Mouse (Mus musculus) T-helper 1 cell (primary cell): ENCODE measurements around the gene Mri1.
"Not testable (repeated sequence)": the region's sequence is repeated elsewhere in the genome, so short reads cannot be mapped to it uniquely, and the experiment has no call there.

ENCODE experiments used
- in situ Hi-C: fragments of 300-600 bp; cut with MboI, MseI; formaldehyde crosslinking; loops from one replicate; pipeline ENCODE4 v1.15.1; 2025; ENCODE audit warnings: high pct_unique_total_duplicates

The Mri1 gene

DNA sequence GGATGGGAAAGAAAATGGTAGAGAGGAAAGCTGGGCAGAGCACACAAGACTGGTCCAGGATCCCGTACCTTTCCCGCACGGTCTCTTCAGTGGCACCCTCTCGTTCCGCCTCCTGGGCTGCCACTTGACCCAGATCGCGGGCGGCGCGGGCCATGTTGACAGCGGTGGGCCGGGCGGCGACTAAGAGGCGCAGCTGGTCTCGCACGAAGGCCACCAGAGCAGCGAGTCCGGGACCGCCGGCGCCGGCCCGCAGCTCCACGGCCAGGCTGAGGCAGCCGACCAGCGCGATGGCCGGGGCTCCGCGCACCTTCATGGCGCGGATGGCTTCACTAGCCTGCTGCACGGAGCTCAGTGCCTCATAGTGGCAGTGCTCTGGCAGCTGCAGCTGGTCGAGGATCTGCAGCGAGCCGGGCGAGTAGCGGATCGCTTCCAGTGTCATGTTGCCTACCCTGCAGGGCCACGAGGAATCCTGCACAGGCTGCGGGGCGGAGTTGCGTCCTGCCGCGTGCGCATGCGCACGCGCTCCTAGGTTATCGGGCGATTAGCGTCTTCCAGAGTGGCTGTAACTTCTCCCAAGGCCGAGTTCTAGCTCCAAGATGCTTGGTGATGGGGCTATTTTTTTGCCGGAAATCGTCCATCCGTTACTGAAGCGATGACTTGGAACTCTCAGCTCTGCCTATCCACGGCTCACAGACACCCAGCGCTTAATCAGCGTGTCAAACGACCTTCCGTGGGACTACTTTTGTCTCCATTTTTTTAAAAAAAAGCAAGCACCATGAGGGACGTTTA lies at the start of gene Mri1:
Mri1 (minus strand) TSS at position 505 of the 789 bp plus-strand sequence.
- in situ Hi-C loops: no loop called here

DNA sequence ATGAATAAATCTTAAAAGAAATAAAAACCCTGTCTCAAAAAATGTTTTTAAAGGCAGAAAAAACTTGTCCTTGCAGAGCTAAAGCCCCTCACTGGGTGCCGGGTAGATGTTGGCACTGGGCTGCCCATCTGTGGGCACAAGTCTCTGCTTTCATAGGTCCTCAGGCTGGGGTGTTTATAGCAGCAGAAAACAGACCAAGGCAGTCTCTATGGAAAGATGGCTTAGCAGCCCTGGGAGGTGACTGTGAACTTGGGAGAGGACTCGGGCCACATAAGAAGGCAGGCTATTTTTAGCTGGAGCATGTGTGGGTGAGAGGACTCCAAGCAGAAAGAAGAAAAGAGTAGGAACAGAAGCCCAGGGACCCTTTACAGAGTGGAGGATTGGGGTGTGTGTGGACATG lies 46.8 kb upstream of the Mri1 start:
- in situ Hi-C loops: no loop called here

DNA sequence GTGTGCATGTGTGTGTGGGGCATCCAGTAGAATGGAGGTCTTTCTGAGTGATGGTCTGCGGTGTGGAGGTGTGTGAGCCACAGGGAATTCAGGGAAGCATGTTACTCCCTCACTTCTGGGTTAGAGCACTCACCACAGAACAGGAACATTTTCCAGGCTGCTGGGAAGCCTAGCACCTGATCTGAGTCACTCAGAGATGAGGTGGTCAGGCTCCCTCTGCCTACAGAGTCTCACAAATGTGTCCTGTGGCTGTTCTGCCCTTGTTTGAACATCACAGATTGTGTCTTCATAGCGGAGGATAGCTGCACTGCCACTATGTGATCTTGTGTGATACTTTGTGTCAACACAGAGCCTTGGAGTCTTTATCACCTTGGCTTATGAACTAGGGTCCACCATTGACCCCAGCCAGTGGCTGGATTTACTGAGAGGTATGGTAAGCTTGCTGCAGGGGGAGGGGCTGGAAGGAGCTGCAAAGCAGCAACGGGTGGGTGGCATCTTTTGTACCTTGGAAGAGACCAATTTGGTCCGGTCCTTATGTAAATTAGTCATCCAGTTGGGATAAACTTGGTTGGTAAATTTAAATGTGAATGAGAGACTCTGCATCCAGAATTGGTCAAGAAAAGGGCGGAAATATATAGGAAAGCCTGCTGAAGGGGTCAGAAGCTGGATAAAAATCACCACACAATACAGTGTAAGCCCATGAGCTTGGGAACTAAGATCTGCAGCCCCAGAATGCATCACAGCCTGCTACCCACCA lies 40.1 kb upstream of the Mri1 start:
- in situ Hi-C loops: no loop called here

DNA sequence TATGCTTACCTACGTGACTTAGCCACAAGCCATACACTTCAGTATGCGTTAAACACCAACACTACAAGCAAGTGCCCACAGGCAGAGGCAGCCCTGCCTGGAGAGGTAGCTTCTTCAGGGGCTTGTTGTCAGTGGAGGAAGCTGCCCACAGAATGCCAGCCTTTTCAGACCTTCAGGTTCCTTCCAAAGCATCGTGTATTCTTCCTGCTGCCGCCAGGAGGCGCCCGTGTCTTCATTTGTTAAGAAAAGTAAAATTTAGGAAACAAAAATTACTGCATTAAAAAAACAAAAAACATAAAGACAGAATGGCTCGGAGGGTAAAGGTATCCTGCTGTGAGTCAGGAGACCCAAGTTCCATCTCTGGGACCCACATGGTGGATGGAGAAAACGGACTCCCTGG lies 34.6 kb upstream of the Mri1 start:
- in situ Hi-C loops: loop anchor here (5.0 kb wide), 1 partner anchor 71 kb away; no protein-coding TSS in a partner anchor

DNA sequence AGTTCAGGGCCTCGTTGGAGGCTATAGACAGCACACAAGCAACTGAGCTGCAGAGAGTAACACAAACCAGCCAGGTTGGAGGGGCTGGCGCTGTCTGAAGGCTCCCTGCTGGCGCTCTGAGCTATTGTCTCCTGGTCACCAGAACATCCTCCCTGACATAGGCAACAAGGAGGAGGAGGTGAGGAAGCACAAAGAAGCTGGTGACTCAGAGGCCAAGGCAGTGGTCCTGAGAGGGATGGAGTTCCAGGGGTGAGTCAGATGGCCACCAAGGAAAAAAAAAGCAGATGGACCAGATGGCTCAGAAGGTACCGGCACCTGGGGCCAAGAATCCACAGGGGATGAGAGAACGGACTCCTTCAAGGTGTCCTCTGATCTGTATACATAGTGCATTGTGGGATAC lies 34.0 kb upstream of the Mri1 start:
- in situ Hi-C loops: loop anchor here (5.0 kb wide), 1 partner anchor 71 kb away; no protein-coding TSS in a partner anchor

DNA sequence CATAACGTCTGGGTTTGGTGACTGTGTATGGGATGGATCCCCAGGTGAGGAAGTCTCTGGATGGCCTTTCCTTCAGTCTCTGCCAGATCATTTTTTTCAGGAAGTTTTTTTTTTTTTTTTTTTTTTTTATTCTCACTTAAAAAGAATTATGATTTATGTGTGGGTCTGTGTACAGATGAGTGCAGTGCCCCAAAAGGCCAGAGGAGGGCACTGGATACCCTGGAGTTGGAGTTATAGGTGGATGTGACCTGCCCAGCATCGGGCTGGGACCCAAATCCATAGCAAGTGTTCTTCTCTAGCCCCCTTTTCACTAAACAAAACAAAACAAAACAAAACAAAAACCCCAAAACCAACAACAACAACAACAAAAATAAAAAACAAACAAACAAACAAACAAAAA lies 31.8 kb upstream of the Mri1 start:
- in situ Hi-C loops: no loop called here

DNA sequence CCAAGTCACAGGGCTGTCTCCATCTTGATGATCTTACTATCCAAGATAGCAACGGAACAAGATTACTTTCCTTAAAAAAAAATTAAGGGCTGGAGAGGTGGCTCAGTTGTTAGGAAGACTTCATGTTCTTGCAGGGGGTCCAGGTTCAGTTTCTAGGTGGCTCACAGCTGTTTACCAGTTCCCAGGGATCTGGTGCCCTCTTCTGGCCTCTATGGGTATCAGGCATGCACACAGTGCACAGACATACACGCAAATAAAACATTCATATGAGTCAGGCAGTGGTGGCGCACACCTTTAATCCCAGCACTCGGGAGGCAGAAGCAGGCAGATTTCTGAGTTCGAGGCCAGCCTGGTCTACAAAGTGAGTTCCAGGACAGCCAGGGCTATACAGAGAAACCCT lies 28.5 kb upstream of the Mri1 start:
- in situ Hi-C loops: not testable (repeated sequence)

DNA sequence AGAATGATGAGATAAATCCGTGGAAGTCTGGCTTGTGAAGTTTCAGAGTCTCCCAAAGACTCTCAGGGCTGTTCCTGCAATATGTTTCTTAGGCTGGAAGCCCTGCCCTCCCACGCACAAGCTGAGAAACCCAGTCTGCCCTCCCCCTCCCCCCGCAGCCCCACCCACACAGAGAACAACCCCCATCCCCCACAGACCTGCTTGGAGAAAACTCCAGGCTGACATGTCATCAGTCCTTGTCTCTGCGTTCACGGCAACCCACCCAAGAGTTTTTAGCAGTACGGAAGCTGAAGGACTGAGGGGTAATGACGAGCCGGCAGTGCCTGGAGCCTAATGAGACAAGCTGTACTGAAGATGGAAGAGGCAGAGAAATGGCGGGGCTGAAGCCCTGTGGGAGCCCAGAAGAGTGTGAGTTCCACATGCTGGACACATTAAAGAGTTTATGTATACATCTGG lies 27.5 kb upstream of the Mri1 start:
- in situ Hi-C loops: no loop called here

DNA sequence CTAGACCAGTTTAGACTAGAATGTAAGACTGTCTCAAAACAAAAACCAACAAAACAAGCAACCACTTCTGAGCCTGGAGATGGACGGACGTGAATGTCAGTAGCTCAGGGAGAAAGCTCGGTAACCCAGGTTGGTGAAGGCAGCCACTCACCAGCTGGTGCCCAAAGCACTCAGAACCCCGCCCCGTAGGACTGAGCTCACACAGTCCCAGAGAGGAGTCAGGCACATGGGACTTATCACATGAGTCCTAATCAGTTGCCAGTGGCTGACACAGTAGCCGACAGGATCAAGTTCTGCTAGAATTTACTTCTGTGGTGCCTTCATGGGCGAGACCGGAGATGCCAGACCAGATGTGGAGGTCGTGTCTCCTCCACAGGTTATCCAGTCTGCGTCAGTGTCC lies 23.7 kb upstream of the Mri1 start:
- in situ Hi-C loops: no loop called here

DNA sequence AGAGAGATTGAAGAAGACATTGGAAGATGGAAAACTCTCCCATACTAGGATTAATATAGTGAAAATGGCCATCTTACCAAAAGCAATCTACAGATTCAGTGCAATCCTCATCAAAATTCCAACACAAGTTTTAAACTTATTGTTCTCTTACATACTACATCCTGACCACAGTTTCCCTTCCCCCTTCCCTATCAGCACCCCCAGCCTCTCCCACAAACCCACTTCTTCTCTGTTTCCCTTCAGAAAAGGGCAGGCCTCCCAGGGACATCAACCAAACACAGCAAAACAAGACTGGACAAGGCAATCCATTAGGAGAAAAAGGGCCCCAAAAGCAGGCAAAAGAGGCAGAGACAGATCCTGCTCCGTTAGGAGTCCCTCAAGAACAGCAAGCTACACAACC lies 19.3 kb upstream of the Mri1 start:
- in situ Hi-C loops: no loop called here

DNA sequence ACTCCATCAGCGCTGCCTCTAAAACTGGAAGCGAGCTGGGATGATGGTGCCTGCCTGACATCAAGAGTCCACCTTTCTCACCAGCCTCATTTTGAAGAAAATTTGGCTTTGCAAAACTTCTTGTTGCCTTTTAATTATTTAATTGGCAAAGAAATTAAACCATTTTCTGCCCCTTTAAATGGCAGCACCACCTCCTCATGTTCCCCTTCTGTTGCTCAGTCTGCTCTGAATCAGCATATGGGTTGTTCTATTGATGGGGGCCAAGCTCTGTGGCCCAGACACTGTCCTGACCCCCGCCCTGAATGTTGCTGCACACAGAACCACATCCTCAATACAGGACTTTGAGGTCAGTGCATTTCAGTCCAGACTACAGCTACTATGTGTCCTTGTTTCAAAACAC lies 16.8 kb upstream of the Mri1 start:
- in situ Hi-C loops: no loop called here

DNA sequence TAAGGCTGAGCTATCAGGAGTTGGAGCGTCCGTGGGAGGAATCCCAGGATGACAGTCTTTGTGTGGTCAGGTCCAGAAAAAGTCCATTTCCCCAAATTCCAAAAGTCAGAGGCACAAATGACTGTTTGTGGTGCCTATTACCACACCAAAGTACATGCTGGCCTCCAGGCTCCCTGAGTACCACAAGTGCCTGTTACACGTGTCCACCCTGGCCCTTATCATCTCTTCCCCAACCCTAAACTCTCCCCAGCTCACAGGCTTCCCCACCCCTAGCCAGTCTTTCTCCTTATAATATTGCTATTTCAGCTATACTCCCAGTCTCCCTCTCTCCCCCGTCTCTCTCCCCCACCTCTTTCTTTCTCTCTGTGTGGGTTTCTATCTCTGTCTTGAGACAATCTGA lies 15.2 kb upstream of the Mri1 start:
- in situ Hi-C loops: no loop called here

DNA sequence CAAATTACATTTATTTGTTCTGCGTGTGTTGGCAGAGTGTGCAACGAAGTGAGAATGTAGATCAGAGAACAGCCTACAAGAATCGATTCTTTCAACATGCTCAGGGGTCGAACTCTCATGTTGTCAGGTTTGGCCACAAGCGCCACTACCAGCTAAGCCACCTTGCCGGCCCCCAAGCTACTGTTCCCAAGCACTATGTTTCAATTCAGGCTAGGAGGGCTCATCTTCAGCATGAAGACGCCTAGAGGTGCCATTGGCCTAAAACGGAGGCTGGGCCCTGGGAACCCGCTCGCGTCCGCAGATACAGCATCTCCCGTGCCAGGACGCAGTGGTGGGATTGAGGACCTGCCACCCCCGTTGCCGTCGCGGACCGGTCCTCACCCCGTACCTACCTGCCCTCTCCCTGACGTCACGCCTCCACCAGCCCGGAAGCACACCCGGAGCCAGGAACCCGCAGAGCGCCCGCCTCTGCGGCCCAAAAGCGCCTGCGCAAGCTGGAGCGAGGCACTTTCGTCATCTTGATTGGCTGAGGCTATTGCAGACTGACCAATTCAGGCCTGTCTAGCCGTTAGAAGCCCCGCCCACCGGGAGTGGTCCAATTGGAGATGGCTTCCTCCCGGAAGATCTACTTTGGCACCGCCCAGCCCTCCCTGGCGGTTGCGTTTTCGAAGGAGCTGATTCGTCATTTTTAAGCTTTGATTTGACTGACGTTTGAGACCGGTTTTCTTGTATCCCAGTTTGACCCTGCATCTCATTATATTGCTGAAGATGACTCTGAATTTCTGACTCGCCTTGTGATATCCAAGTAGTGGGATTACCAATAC lies 13.0 kb upstream of the Mri1 start, which contains the start of gene Ccdc130:
Ccdc130 (minus strand) TSS at position 431 of the 824 bp plus-strand sequence.
- in situ Hi-C loops: no loop called here

DNA sequence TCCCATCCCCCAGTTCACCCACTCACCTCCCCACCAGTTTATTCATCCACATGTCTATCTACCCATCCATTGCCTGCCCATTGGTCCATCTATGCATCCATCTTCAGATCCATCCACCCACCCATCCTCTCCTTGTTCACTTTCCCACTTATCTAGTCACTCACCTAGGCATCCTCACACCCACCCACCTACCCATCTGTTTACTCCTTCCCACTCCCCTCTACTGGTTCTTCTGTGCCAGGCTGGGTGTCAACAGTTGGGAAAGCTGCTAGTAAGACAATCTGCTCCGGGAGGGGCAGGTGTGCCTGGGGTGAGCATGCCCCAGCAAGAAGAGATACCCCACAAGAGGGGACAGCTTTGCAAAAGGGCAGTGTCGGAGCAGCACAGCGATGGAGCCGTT lies 4.0 kb upstream of the Mri1 start:
- in situ Hi-C loops: no loop called here

DNA sequence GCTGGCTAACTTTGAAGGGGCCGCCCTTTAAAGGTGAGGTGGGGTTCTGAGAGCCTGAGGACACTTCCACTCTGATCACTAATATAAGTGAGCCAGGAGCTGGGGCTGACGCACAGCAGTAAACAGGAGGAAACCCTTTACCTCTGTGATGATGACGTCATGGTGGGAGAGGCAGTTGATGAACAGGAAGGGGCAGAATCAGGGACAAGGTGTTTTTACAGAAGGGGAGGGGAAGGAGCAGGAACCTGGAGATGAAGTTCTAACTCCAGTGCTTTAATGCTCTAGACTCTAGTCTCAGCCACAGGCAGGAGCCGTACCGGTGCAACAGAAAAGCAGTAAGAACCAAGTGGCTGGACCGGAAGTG lies 686 bp downstream of the Mri1 start:
- in situ Hi-C loops: no loop called here

DNA sequence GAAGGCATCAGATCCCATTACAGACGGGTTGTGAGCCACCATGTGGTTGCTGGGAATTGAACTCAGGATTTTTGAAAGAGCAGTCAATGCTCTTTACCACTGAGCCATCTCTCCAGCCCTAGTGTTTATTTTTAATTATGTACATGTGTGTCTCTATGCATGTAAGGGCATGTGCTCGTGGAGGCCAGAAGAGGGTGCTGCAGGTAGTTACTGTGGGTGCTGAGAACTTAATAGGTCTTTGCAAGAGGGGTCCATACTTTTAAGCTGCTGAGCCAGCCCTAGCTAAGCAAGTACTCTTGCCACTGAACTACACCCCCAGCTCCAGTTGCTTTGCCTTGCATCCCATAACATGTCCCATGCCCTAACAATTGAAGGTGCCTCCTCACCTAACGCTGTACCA lies 1.3 kb downstream of the Mri1 start:
- in situ Hi-C loops: no loop called here

DNA sequence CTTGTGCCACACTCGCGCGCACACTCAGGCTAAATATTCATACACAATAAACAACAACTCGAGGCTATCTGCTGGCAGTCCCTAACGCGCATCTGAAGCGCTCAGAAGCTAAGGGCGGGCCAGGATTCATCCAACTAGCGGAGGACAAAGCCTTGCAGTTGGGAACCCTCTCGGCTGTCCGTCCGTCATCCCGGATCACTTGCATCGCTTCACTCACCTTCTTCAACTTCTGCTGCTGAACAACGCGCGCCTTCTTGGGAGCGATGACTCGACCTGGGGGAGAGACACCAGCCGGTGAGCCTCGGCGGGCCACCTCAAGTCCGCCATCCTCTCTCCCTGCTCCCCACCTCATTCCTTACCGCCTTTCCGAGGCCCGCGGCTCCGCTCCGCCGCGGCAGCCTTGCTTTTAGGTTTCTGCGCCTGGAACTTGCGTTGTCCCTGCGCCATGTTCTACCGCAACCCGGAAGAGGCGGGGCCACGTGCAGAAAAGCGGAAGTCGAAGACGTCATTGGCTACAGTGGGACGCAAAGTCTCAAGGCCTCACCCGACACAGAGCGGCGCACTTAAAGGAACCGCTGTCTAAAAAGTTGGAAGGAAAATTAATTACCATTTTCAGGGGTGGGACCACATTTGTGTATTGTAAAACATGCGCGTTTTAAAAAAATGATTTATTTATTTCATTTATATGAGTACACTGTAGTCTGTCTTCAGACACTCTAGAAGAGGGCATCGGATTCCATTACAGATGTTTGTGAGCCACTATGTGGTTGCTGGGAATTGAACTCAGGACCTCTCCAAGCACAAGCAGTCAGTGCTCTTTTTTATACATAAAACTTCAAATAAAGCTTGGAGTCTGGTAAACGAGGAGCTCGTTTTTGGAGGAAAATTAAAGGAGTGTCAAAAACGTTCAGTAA lies 7.6 kb downstream of the Mri1 start, which contains the start of gene D8Ertd738e:
D8Ertd738e (minus strand) TSS at position 463 of the 914 bp plus-strand sequence.
- in situ Hi-C loops: no loop called here

DNA sequence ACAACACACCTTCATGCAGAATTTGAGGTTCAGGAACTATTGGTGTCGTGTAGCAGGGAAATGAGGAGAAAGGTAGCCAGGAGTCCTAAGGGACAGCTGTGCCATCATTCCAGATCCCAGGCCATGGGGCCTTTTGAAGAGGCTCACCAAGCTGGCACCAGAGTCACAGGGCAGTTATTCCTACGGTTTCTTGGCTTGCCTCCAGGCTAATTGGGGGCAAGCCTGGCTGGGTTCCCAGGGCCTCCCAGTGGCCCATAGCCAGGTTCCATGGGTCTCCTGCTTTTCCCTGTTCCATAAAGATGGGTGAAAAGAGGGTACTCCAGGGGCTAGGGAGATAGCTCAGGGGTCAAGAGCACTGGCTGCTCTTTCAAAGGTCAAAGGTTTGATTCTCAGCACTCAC lies 15.3 kb downstream of the Mri1 start:
- in situ Hi-C loops: no loop called here

DNA sequence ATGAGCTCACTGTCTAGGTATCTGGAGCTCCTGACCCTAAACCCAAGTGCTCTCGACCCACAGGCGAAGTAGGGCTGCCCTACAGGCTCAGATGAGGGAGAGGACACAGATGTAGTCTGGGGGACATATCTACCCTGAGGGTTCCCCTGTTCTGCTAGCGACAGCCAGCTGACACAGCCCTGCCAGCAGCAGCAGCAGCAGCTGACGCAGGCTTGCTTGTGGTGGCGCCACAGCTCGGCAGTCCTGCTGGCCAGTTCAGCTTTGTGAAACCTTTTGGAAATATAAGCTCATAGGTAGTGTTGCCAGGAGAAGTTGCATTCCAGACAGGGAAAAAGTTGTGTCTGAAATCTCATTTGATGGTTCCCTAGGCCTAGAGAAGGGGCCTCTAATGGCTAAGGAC lies 16.0 kb downstream of the Mri1 start:
- in situ Hi-C loops: no loop called here

DNA sequence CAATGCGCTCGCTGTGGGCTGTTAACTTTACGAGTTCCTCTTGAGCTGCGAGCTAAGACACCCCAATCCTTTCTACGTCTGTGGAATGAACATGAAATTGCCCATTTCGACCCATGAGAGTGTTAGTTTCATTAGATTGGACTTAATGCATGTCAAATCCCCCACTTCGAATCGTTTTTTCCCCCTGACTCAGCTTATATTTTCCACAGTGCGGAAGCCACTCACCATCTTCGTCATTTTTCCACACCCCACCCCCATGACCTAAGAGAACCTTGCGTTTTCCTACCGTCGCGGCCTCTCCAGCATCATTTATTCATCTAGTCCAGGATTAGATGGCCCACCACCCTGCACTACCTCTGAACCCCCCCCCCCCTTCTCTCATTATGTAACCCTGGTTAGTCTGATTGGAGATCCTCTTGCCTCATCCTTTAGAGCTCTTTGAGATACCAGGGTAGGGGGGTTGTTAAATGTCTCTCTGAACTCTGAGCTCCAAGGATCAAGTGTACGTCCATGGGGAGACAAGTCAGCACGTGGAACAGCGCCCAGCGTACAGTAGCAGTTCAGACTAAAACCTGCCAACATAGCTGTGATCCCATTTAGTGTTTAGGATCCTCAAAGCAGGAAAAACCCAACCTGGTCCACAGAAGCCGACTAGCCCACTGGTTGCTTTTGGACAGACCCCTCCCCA lies 19.4 kb downstream of the Mri1 start:
- in situ Hi-C loops: no loop called here
